Mouse (Mus musculus) megakaryocyte, embryonic 14.5 days (primary cell): Measurements from ENCODE around the gene B4gat1.

Experiments used
- FLI1 ChIP-seq: IDR thresholded peaks from 2 replicates; pipeline ENCODE4 v1.6.1; 2012; ENCODE audit warnings: low read length, inconsistent platforms, mixed read lengths
- GATA1 ChIP-seq: IDR thresholded peaks from 3 replicates; pipeline ENCODE4 v1.6.1; 2012; ENCODE audit warnings: mixed read lengths, low read length, inconsistent platforms, borderline replicate concordance

DNA sequence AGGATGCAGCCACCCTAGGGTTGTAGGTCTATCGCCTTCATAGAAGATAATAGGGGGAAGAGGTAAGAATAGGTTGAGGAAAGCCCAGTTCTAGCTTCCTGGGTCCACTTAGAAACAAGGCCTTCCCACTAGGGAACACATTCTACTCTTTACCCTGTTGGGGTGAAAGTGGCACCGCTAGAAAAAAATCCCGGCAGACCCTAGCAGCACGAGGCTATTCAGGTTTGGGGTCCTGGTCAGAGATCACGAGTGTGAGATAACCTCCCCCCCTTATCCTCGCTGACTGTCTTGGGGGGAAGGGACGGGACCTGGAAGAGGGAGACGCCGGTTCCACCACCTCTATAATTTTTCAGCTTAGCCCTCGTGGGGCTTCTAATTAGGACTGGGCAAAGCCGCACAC, 32.5 kb downstream of the B4gat1 start:
- TF ChIP-seq GATA1 (no peak), FLI1 (no peak)
